Mouse (Mus musculus): Measurements from ENCODE around the gene Slc7a1.
"Not testable (repeated sequence)": the region's sequence is repeated elsewhere in the genome, so short reads cannot be mapped to it uniquely, and the experiment has no call there.

Gene Slc7a1

DNA sequence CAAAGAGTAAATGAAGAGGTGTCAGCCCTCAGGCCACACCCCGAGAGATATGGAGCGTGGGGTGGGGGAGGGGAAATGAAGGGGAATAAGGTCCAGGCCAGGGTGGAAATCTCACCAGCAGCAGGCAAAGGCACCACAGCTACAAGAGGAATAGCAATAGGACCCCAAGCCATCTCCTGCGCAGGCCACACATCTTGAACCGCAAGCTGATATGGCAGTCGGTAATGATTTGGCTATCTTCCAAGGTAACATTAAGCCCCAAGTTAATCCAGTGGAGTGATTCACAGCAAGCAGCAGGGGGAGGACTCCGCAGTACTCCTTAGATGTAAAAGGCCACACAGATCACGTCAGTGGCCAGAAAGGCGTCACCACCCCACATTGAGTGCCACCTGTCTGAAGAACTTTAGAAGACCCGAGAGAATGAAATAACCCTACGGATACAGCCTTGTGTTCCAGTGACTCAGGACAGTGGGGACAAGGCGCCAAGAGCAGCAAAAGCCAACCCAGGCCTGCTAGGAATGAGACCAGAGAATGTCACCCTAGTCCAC is 68.4 kb downstream of the Slc7a1 start:
- peak; percentile 44 to 68 for DNase-seq (ENCODE audit: inconsistent age in 2 of 2, low spot score in 1 of 2)

DNA sequence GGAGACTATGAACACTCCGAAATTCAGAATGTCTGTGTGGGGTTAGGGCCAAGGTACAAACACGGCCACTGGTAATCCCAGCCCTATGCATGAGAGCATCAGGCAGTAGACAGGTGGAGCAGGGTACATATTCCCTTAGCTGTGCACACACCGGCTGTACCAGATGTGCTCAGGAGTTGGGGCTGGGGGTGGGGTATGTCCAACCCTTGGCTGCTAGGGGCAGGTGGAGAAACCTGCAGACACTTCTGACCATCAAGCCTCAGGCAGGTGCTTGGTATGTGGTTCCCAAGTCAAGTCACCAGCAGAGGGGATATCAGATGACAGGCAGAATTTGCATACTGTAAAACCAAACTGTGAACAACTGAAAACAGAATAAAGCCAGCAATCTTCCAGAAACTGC is 70.7 kb downstream of the Slc7a1 start:
- no peak for DNase-seq (ENCODE audit: inconsistent age in 2 of 2, low spot score in 1 of 2)

DNA sequence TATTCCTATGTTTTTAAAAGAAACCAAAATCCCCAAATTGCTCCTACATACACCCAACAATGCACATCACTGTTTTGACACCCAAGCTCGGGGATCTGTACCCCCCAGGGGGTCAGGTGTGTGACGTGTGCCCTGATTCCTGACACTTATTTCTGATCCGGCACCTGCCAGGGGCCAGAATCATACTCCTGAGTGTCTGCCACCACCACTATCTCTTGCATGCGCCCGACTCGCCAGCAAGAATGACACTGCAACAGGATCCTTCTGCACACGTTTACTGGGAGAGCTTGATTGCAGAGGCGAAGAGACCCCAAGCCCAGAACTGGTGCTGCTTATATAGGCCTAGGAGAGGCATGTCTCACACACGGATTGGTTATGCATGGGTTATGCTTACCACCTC is 73.4 kb downstream of the Slc7a1 start:
- DNase-seq (ENCODE audit: inconsistent age in 2 of 2, low spot score in 1 of 2), result not testable (repeated sequence)

DNA sequence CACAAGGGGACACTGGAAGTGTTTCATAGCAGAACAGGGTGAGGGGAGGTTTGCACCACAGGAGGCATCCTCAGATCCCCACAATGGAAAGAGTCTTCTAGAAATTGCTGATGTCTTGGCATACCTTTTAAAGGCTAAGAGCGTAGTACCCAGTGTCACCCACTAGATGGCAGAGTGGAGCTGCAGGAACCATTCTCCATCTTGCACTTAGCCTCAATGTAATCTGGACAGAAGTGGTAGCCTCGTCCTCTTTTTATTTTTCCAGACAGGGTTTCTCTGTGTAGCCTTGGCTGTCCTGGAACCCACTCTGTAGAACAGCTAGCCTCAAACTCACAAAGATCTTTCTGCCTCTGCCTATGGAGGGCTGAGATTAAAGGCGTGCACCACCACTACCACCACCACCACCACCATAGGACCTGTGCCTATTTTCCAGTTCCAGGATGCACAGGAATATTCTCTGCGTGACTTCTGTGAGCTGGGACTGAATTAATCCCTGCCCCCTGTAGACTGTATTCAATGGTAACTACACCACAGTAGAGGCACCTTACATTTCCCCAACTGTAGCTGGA is 74.3 kb downstream of the Slc7a1 start:
- peak; percentile 52 to 88 for DNase-seq (ENCODE audit: inconsistent age in 2 of 2, low spot score in 1 of 2)

DNA sequence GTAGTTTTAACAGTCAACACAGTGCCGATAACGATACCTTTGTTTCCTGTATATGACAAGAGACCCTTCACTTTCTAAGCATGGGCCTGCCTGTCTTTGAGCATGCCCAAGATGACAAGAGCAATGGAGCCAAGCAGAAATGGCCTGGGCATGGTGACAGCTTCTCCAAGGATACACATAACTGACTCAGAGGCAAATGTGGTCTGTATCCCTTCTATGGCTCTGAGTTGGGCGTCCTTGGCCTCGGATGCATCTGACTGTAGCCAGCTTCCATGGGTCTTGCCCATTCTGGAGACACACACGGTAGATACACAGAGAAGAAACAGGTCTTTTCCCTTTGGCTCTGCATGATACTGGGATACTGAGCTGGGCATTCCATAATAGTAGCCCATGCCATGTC is 84.8 kb downstream of the Slc7a1 start:
- DNase-seq (ENCODE audit: inconsistent age in 2 of 2, low spot score in 1 of 2), result peak; percentile 83 to 92

DNA sequence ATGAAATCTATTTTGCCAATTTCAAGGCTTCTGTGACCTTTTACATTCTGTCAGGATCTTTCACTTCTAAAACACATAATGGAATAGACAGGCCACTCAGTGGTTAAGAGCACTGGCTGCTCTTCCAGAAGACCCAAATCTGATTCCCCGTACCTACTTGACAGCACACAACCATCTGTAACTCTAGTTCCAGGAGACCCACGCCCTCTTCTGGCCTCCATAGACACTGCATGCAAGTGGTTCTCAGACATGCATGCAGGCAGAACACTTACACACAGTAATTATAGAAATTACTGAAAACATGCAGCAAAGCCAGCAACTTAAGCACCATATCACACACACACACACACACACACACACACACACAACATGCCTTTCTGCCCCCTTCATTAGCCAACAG is 87.3 kb downstream of the Slc7a1 start:
- peak; percentile 45 to 63 for DNase-seq (ENCODE audit: inconsistent age in 2 of 2, low spot score in 1 of 2)

DNA sequence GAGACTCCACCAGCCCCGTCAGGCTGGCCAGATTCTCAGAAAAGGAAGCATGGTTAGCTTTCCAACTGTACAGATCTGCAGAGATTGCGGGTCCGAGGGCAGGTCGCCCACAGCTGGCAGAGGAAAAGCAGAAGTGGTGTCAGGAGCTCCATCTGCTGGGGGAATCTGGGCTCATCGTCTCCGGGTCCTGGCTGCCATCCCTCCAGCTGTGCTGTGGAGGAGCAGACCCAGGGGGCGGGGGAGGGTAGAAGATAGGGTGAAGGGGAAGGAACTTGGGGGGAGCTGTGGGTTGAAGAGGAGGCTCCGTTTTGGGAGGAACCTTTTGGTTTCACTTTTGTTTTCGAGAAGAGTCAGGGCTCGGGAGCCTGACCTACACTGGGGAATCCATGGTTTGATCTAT is 88.9 kb downstream of the Slc7a1 start:
- peak; percentile 39 to 61 for DNase-seq (ENCODE audit: inconsistent age in 2 of 2, low spot score in 1 of 2)

DNA sequence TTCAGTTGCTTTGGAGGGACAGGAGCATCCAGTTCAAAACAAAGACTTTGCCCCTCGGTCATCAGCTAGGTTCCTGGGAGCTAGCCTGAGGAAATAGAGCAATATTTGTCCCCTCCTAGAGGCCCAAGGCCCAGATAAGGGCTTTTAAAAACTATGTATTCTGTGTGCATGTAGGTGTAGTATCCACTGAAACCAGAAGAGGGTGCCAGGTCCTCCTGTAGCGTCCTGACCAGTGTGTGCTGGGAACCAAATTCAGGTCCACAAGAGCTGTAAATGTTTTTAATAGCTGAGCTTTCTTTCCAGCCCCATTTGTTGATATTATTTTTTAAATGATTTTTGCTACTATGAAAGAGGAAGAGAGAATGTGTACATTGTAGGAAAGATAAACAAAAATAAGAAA is 95.6 kb downstream of the Slc7a1 start:
- no peak for DNase-seq (ENCODE audit: inconsistent age in 2 of 2, low spot score in 1 of 2)

DNA sequence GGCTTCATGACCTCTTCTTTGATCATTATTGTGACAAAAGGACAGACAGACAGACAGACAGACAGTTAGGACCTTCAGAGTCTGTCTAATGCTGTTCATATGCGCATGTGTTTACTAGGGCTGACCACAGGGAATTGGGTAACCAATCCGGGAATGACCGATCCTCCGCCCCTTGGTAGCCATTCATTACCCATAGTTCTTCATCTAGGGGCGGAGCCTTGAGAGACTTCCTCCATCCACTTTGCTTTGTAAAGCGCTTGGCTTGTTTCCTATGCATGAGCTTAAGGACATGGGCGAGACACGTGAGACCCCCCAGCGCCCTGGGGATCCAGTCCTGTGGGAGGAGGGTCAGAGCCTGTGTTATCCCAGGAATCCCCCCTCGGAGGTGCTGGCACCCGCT is 96.7 kb downstream of the Slc7a1 start:
- no peak for DNase-seq (ENCODE audit: inconsistent age in 2 of 2, low spot score in 1 of 2)

DNA sequence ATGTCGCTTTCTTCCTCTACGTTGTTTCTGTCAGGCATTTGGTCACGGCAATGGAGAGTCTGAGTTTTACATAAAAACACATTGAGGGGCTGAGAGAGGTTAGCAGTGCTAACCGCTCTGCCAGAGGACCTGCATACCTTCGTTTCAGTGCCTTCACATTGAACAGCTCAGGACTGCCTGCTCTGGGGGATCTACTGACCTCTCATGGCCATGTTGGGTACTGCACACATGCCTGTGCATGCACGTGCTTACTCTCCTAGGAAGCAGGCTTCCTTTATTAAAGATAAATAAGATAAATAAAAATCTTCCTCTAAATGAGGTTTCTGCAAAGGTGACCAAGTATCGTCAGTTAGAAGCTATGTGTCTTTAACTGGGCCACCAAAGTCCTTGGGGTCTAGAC is 106.4 kb downstream of the Slc7a1 start:
- DNase-seq (ENCODE audit: inconsistent age in 2 of 2, low spot score in 1 of 2), result peak in 1 of 2 experiments; percentile 41

DNA sequence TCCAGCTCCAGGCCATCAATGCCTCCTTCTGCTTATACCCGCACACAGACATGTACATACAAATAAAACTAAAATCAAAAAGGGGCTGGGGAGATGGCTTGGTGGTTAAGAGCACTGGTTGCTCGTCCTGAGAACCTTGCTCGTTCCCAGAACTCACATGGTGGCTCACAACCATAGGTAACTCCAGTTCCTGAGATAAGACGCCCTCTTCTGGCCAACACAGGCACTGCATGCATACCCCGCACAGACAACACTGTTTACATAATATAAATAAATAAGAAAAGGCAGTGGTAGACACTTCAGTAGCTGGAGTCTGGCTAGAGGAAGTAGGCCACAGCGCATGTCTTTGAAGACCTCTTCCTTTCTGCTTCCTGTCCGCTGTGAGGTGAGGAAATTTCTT is 106.8 kb downstream of the Slc7a1 start:
- no peak for DNase-seq (ENCODE audit: inconsistent age in 2 of 2, low spot score in 1 of 2)

DNA sequence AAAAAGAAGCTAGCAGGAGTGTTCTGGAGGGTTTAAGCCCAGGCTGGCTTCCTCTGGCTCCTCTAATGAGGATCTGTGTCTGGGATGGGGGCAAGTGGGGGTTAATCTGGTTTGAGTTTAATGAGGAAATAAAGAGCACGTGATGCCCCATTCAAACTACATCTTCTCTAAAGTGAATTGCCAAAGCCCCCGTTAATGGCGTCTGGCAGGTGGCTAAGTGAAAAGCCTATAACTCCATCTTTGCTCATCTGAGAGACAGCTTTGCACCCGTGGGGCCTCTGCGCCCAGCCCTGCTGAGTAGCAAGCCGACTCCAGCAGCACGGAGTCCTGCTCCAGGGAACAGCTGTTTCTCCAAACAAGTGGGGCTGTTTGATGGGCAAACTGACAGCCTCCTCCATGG is 109.8 kb downstream of the Slc7a1 start:
- no peak for DNase-seq (ENCODE audit: inconsistent age in 2 of 2, low spot score in 1 of 2)

DNA sequence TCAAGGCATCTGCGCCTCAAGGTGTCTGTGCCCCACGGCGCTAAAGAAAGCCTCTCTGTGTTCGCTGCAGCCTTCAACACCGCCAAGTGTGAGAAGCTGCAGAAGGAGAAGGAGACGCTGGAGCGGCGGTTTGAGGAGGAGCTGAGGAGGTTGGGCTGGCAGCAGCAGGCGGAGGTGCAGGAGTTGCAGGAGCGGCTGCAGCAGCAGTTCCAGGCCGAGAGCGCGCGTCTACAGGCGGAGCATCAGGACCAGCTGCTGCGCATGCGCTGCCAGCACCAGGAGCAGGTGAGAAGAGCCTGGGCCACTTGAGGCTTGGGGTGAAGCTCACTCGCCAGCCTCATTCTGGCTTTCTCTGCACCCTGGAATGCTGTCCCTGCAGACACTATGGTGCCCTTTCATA is 110.9 kb downstream of the Slc7a1 start:
- DNase-seq (ENCODE audit: inconsistent age in 2 of 2, low spot score in 1 of 2), result no peak

DNA sequence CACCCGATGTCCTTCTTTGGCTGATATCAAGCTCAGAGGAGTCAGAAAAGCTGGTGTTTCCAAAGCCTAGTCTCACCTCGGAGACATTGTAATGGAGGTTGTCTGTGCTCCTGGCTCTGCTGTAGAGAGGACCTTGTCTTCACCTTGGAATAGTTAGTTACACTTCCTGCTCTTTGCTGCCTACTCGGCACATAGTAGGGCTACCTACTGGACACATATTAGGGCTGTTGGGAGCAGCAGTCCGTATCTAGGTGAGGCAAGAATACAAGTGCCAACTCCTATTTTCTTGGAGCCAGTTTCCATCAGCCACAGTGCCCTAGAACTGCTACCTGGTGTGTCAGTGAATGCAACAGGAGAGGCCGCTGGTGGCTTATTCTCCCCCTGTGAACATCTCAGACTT is 112.2 kb downstream of the Slc7a1 start:
- no peak for DNase-seq (ENCODE audit: inconsistent age in 2 of 2, low spot score in 1 of 2)

DNA sequence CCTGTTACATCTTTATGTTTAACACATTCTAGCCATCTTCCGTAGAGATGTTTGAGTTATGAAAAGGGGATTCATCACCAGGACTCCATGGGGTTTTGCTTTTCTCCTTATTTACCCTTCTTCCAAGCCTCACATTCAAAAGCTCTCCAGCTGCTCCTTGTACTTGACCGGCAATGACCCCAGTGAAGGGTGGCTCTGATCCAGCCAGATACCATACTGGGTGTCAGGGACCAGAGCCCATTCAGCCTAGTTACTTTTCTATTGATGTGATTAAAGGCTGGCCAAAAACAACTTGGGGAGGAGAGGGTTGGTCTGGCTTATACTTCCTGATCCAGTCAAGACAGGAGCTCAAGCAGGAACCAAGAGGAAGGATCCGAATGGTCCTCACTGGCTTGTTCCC is 116.1 kb downstream of the Slc7a1 start:
- DNase-seq (ENCODE audit: inconsistent age in 2 of 2, low spot score in 1 of 2), result no peak

DNA sequence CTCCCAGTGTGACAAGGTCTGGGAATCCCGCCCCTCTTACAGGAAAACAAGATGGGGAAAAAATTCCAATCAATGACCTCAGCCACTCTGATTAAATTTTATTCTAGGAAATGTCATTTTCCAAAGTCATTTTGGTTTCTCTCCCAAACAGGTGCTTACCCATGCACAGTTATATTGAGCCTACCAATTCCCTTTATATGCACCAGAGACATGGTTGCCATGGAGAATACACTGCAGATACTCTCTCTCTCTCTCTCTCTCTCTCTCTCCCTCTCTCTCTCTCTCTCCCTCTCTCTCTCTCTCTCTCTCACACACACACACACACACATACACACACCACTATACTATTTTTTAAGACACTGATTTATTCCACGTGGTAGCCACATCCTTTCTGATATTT is 116.5 kb downstream of the Slc7a1 start:
- DNase-seq (ENCODE audit: inconsistent age in 2 of 2, low spot score in 1 of 2), result no peak

DNA sequence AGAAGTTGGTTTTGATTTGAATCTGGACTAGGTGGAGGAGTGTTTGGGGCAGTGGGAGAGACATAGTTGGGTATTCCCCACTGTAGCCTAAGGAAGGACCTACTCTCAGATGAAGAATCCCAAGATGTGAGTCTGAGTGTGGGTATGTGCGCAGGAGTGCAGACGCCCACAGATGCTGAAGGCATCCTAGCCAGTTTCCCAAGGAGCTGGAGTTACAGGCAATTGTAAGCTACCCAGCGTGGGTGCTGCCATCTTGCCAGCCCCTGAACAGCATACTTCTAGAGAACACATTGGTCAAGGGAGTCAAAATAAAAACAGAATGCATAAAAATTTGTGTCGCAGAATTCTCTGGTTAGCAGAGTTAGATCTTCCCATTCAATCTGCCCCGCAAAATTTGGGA is 117.1 kb downstream of the Slc7a1 start:
- DNase-seq (ENCODE audit: inconsistent age in 2 of 2, low spot score in 1 of 2), result no peak

DNA sequence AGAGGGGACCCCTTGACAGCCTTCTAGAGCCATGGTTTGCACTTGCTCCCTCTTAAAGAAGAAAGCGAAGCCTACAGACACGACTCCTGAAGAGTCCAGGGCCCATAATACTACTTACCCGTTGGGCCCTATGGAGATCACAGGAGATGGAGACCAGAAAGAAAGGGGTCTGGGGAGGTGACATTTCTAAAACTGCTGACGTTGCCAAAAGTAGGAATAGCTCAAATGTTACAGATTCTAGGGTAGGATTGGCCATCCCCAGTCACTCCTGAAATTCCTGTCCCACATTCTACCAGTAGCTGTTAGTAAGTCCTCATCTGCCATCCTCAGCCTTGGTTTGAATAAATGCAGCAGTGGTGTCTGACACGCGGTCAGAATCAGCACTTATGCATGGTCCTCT is 117.6 kb downstream of the Slc7a1 start:
- no peak for DNase-seq (ENCODE audit: inconsistent age in 2 of 2, low spot score in 1 of 2)

DNA sequence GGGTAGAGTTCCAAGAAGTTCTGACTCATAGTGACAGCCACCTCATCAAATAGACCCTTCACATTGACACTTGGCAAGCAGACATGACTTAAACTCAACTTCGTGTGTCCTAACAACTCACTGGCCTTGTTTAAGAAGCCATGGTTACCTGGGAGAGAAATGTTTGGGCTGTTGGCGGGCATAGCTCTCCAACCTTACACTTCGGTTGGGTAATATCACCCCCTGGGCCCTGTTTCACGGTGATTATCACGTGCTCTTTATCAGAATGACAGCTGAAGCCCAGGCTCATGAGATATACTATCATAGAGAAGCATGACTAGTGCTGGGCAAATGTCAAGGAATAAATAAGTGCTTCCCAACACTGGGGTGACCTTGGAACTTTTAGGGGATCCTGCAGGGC is 119.4 kb downstream of the Slc7a1 start:
- no peak for DNase-seq (ENCODE audit: inconsistent age in 2 of 2, low spot score in 1 of 2)

DNA sequence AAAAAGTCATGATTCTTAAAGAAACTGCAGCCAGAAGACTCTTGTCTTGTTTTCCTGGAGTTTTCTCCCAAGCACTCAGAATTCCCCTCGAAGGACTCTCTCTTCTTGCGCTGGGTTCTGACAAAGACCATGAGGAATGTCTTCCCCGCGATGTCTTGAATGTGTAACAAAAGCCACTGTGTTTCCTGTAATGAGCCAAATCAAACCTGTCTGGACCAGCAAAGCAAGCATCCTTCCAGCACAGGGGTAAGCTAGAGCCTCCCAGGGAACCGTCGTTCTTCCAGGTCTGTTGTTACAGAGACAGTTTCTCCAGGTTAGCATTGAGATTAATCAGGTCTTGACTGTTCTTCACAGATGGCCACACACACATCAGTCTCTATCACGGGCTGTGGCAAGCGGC is 121.5 kb downstream of the Slc7a1 start:
- DNase-seq (ENCODE audit: inconsistent age in 2 of 2, low spot score in 1 of 2), result no peak
